Mouse (Mus musculus) limb, embryonic 15.5 days (tissue): Measurements from ENCODE around the gene Atf1. TPM values are rescaled to one million over a fixed set of nuclear protein-coding genes. Genes with fewer than 3 reads are reported as not detected.
A peak's percentile ranks its signal among the peaks of the same experiment; 100 is the strongest.

Source experiments
- ATAC-seq: fragments of 200-750 bp; cut with Nextera tagmentation; 2 replicates; pipeline ENCODE4 v1.8.0; 2017; ENCODE audit warnings: low read depth, moderate TSS enrichment; ENCODE audit not compliant: insufficient number of reproducible peaks, low FRiP score, low TSS enrichment
- H3K27ac ChIP-seq: fragments of 300-500 bp; sonication (generic); 2 replicates; pipeline ENCODE4 v1.5.1; 2015; ENCODE audit warnings: moderate library complexity, mild to moderate bottlenecking, inconsistent platforms
- H3K27me3 ChIP-seq: fragments of 300-500 bp; sonication (generic); 2 replicates; pipeline ENCODE4 v1.6.1; 2015; ENCODE audit warnings: inconsistent platforms
- H3K36me3 ChIP-seq: fragments of 300-500 bp; sonication (generic); 2 replicates; pipeline ENCODE4 v1.6.1; 2015; ENCODE audit warnings: inconsistent platforms
- H3K4me1 ChIP-seq: fragments of 300-500 bp; sonication (generic); 2 replicates; pipeline ENCODE4 v1.6.1; 2015; ENCODE audit warnings: inconsistent platforms
- H3K4me2 ChIP-seq: fragments of 300-500 bp; sonication (generic); 2 replicates; pipeline ENCODE4 v1.6.1; 2015; ENCODE audit warnings: mild to moderate bottlenecking, inconsistent platforms
- H3K4me3 ChIP-seq: fragments of 300-500 bp; sonication (generic); 2 replicates; pipeline ENCODE4 v1.5.1; 2015; ENCODE audit warnings: mild to moderate bottlenecking, inconsistent platforms
- H3K9ac ChIP-seq: fragments of 300-500 bp; sonication (generic); 2 replicates; pipeline ENCODE4 v1.6.1; 2015; ENCODE audit warnings: inconsistent platforms
- H3K9me3 ChIP-seq: fragments of 300-500 bp; sonication (generic); 2 replicates; pipeline ENCODE4 v1.6.1; 2016; ENCODE audit warnings: inconsistent platforms
- WGBS: fragments of 180-500 bp; shearing (Covaris S2); methylation state at CpG from one replicate; pipeline ENCODE4 v1.1.7; 2015; 5-methylcytosine and 5-hydroxymethylcytosine counted together
- polyA plus RNA-seq: library from polyadenylated mRNA; unstranded; fragments of >200 nt; fragmentation: Nextera tagmentation; extraction: Ambion mirVana; gene quantifications from 2 replicates; pipeline ENCODE4 v1.2.1, GENCODE M21; 2015

Gene Atf1
- polyA plus RNA-seq, 1 experiment from 2014 or later: 45.8 TPM

DNA sequence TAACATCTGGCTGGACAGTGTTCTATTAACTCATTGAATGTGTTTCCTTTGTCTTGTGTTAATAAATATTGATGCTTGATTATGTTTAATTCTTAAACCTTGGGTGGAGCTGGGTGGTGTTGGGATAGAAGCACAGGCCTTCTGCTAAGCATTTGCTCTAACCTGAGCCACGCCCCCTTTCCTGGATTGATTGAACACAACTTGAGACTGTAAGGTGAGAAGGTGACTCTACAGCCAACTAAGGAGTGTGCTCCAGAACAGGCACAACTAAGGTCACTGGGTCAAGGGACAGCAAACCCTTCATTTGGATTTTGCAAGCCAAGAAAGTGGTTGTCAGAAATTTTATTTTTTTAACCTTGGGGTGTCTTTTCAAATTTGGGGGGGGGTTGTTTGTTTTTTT lies 8.2 kb upstream of the Atf1 start:
- Histone ChIP-seq H3K36me3 (peaks cover 29% of the 10 kb centered on the region), H3K27ac (no peak overlapping the region), H3K4me3 (no peak overlapping the region), H3K4me2 (no peak overlapping the region), H3K9ac (no peak overlapping the region), H3K27me3 (no peaks in the 10 kb centered on the region), H3K9me3 (no peaks in the 10 kb centered on the region), H3K4me1 (no peaks in the 10 kb centered on the region)
- WGBS: 63% methylated on average over 1 of the region's 1 CpGs
- ATAC-seq: no peak

DNA sequence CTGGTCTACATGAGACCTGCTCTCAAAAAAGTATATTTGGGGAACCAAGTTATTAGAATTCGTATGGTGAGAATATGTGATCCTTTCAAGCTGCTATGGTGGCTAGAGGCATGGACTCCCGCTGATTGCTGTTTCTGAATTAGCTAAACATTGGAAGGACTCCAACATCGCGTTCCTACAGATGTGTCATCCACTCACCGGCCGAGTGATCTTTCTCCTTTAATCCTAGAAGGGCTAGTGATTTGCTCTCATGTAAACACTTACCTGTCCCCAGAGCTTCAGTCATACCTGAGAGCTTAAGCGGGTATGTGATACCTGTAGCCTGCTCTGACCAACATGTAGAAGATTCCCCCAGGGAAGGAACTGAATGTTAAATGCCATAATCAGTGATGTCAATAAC lies 6.7 kb upstream of the Atf1 start:
- Histone ChIP-seq H3K4me3 (no peak overlapping the region), H3K36me3 (peaks cover 13% of the 10 kb centered on the region), H3K27me3 (no peaks in the 10 kb centered on the region), H3K27ac (no peak overlapping the region), H3K4me2 (no peak overlapping the region), H3K9me3 (no peaks in the 10 kb centered on the region), H3K9ac (no peak overlapping the region), H3K4me1 (no peaks in the 10 kb centered on the region)
- WGBS: 82% methylated on average over 7 of the region's 7 CpGs
- no peak for ATAC-seq

DNA sequence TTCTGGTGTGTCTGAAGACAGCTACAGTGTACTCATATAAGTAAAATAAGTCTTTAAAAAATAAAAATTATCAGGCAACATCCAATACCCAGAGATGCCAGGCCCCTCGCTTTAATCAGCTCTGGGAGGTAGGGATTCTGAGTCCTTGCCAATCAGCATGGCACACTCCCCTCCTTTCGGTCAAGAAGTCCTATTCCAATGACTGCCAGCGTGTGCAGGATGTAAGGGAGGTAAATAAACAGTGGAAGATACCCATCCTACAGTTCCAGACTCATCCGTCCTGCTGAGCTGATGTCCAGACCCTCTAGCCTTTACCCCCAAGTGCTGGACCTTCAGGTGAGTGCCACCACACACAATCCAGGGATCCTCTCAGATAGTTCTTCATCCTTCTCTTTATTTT lies 2.2 kb upstream of the Atf1 start:
- H3K9ac ChIP-seq: no peak overlapping the region
- peaks cover 10% of the 10 kb centered on the region; the same call in 1 of the 2 replicates for H3K4me1 ChIP-seq
- H3K4me2 ChIP-seq: no peak overlapping the region
- no peaks in the 10 kb centered on the region for H3K9me3 ChIP-seq
- 96% methylated on average over 4 of the region's 4 CpGs for WGBS
- no peaks in the 10 kb centered on the region for H3K36me3 ChIP-seq
- peak overlapping the region; percentile 14; the same call in 1 of the 2 replicates for H3K27ac ChIP-seq
- H3K4me3 ChIP-seq: no peak overlapping the region
- ATAC-seq: no peak
- H3K27me3 ChIP-seq: no peaks in the 10 kb centered on the region

DNA sequence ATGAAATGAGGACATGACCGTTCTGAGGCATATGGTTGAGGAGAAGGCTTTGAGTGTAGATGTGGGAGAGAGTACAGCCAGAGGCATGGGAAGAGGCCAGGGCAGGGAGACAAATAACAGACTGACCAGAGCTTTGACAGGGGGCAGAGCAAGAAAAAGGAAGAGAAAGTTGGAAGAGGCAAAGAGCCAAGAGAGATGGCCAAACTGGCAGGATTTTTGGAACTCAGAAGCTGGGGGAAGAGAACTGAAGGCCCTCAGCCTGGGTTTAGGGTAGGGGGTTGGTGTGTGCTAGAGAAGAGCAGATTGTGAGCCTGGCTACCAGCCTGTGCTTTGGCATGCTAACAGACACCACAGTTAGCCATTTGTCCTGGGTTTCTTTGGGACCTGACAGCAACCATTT lies 1.7 kb upstream of the Atf1 start:
- H3K4me1 ChIP-seq: peaks cover 10% of the 10 kb centered on the region; the same call in 1 of the 2 replicates
- H3K9me3 ChIP-seq: no peaks in the 10 kb centered on the region
- peak overlapping the region; percentile 14; the same call in 1 of the 2 replicates for H3K27ac ChIP-seq
- H3K27me3 ChIP-seq: no peaks in the 10 kb centered on the region
- no peak overlapping the region for H3K4me2 ChIP-seq
- 91% methylated on average over 1 of the region's 1 CpGs for WGBS
- H3K36me3 ChIP-seq: no peaks in the 10 kb centered on the region
- ATAC-seq: no peak
- H3K4me3 ChIP-seq: no peak overlapping the region
- H3K9ac ChIP-seq: no peak overlapping the region

DNA sequence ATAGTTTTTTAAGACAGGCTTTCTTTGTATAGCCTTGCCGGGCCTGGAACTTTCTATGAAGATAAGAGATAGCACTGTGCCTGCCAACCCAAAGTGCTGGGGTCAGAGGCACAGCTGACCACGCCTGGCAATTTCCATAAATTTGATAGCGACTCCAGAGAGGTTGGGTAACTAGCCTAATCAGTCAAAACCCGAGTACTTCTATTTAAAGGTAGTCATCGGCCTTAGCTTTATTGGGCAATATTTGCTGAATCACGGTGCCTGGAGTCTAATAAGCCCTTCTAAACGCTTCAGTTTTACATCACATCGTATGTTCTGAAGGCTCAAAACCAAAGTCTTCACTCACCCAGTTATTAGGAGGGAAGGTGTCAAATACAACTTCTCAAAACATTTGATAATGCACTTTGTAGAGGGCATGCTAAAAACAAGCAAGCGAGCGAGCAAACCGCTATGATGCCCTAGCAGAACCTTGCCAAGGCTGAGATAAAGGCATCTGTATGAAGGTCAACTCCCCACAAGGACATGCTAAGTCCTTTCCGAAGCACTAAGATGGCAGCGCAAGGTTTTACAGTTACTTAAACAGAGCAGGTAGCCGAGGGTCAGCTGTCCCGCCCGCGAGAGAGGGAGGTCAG lies 472 bp upstream of the Atf1 start:
- no peak for ATAC-seq
- 4% methylated on average over 17 of the region's 17 CpGs for WGBS

DNA sequence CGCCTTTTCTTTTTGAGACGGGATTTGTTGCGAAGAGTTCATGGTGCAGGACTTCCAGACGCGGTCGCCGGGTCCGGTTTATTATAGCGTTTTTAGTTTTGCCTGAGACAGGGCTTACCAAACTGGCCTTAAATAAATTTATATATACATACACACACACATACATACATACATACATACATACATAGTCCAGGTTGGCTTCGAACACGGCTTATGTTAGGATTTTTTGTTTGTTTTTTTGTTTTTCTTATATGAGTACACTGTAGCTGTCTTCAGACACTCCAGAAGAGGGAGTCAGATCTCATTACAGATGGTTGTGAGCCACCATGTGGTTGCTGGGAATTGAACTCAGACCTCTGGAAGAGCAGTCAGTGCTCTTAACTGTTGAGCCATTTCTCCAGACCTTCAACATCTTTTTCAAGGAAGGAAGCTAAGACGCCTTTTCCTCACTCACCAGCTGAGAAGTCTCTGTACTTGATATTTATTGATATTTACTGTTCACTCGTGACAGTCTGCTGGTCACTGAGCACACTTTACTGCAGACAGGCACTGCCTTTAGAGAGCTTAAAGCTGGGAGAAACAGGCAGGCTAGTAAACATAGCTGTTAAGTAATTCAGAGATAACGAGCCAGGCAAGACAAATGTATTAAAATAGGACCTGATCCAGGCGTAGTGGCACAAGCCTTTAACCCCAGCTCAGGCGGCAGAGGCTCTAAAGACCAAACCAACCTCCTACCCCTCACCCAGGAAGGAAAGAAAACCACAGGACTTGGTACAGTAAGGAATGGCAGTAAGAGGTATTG lies 1.1 kb downstream of the Atf1 start:
- Histone ChIP-seq H3K4me1 (peaks cover 10% of the 10 kb centered on the region; the same call in 1 of the 2 replicates), H3K4me2 (peak overlapping the region; percentile 38), H3K4me3 (peak overlapping the region; percentile 80), H3K9ac (peak overlapping the region; percentile 97), H3K36me3 (peaks cover 12% of the 10 kb centered on the region), H3K27me3 (no peaks in the 10 kb centered on the region), H3K9me3 (no peaks in the 10 kb centered on the region), H3K27ac (peak overlapping the region; percentile 100)
- no peak for ATAC-seq
- 9% methylated on average over 16 of the region's 16 CpGs for WGBS

More for the DNA sequence above, 472 bp upstream of the Atf1 start:
- Histone ChIP-seq H3K4me2 (peak overlapping the region; percentile 56), H3K27me3 (no peaks in the 10 kb centered on the region), H3K4me1 (peaks cover 10% of the 10 kb centered on the region; the same call in 1 of the 2 replicates), H3K9me3 (no peaks in the 10 kb centered on the region), H3K36me3 (no peaks in the 10 kb centered on the region), H3K4me3 (peak overlapping the region; percentile 80), H3K9ac (peak overlapping the region; percentile 68), H3K27ac (peak overlapping the region; percentile 100)

DNA sequence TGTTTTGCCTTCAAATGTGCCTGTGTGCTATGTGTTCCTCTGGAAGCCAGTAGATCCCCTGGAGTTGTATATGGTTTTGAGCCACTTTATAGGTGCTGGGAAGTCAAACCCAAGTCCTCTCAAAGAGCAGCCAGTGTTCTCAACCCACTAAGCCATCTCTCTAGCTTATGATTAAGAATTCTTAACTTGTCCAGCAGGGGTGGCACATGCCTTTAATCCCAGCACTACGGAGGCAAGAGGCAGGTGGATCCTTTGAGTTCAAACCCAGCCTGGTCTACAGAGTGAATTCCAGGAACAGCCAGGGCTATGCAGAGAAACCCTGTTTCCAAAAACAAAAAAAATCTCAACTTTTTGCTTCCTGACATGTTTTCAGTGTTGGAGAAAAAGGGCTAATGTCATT lies 3.0 kb downstream of the Atf1 start:
- Histone ChIP-seq H3K27ac (no peak overlapping the region), H3K4me3 (no peak overlapping the region), H3K9me3 (no peaks in the 10 kb centered on the region), H3K36me3 (peaks cover 29% of the 10 kb centered on the region), H3K9ac (no peak overlapping the region), H3K4me1 (peaks cover 10% of the 10 kb centered on the region; the same call in 1 of the 2 replicates), H3K4me2 (no peak overlapping the region), H3K27me3 (no peaks in the 10 kb centered on the region)
- WGBS: 91% methylated on average over 1 of the region's 1 CpGs
- ATAC-seq: no peak

DNA sequence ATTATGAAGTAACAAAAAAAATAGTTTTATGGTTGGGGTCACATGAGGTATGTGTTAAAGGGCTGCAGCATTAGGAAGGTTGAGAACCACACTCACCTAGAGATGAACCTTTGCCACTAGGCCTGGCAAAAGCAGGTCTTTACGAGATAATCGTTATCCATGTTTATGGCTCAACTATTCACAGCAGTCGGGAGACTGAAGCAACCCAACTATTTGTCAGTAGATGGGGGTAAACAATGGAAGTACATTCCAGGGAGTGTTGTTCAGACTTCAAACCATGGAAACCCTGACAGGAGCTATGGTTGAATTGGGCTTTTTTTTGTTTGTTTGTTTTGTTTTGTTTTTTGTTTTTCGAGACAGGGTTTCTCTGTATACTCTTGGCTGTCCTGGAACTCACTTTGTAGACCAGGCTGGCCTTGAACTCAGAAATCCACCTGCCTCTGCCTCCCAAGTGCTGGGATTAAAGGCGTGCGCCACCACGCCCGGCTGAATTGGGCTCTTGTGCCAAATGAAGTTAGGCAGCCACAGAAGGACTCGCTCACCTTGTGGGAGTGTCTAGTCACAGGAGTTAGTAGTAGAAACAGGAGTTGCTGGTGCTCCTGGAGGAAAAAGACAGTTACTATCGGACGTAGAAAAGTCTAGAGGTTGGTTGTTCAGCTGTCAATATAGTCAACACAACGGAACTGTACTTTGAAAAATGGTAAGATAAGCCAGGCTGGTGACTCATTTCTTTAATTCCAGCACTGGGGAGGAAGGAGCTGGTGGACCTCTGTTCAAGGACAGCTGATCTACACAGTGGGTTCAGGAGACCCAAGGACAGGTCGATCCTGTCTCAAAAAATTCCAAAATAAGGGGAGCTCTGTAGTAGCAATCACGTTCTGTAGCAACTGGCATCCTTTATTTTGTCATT lies 4.3 kb downstream of the Atf1 start:
- ATAC-seq: no peak
- no peak overlapping the region for H3K4me2 ChIP-seq
- 85% methylated on average over 14 of the region's 14 CpGs for WGBS

DNA sequence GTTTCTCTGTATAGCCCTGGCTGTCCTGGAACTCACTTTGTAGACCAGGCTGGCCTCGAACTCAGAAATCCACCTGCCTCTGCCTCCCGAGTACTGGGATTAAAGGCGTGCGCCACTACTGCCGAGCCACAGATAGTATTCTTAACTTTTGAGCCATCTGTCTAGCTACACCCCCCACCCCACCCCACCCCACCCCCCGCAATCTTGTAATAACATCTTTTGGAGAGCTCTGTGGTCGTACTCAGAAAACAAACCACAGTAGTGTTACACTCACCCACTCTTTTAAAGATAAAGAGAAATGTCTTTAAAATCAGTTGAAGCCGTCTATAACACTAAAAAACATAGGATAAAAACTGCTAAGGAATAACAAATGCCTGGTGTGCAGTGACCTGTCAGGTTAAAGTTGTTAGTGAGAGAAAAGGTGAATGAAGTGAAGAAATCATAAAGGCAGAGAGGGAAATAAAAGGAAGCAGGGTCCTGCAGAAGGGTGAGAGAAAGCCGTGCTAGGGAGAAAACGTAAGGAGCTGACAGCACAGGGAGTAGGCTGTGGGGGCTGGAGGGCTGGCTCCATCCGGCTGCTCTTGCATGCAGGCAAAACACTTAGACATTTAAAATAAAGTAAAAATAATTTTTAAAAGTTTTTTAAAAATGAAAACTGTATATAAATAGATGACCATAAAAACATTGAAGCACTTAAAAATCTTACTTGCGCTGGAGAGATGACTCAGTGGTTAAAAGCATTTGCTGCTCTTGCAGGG lies 7.8 kb downstream of the Atf1 start:
- H3K27me3 ChIP-seq: no peaks in the 10 kb centered on the region
- H3K9ac ChIP-seq: no peak overlapping the region
- WGBS: 88% methylated on average over 12 of the region's 12 CpGs
- H3K4me3 ChIP-seq: no peak overlapping the region
- H3K27ac ChIP-seq: no peak overlapping the region
- no peaks in the 10 kb centered on the region for H3K4me1 ChIP-seq
- H3K9me3 ChIP-seq: no peaks in the 10 kb centered on the region
- no peak overlapping the region for H3K4me2 ChIP-seq
- ATAC-seq: no peak
- H3K36me3 ChIP-seq: peaks cover 66% of the 10 kb centered on the region

More for the DNA sequence above, 4.3 kb downstream of the Atf1 start:
- H3K27me3 ChIP-seq: no peaks in the 10 kb centered on the region
- H3K4me1 ChIP-seq: peaks cover 8% of the 10 kb centered on the region; the same call in 1 of the 2 replicates
- H3K9ac ChIP-seq: no peak overlapping the region
- no peaks in the 10 kb centered on the region for H3K9me3 ChIP-seq
- no peak overlapping the region for H3K4me3 ChIP-seq
- H3K36me3 ChIP-seq: peaks cover 38% of the 10 kb centered on the region
- no peak overlapping the region for H3K27ac ChIP-seq

DNA sequence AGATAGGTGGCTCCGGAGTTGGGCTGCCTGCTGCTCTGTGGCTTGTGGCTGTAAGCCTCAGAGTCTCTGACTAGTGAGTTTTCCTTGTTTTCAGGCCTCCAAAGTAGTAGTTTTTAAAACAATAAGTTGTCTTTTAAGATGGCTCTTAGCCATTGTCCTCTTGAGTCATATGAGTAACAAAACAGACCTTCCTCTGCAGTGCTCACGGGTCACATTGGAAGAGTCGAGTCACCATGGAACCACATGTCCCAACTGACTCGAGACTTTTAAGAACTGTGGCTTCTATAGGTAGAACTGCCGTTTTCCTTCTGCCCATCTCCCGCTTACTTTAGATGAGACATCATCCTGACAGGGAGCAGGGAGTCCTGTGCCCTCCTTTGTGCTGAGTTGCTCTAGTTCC lies 9.3 kb downstream of the Atf1 start:
- H3K9ac ChIP-seq: no peak overlapping the region
- no peak overlapping the region for H3K27ac ChIP-seq
- WGBS: 85% methylated on average over 6 of the region's 6 CpGs
- ATAC-seq: no peak
- no peaks in the 10 kb centered on the region for H3K27me3 ChIP-seq
- H3K9me3 ChIP-seq: no peaks in the 10 kb centered on the region
- peaks cover 81% of the 10 kb centered on the region for H3K36me3 ChIP-seq
- H3K4me1 ChIP-seq: no peaks in the 10 kb centered on the region
- no peak overlapping the region for H3K4me2 ChIP-seq
- H3K4me3 ChIP-seq: no peak overlapping the region

DNA sequence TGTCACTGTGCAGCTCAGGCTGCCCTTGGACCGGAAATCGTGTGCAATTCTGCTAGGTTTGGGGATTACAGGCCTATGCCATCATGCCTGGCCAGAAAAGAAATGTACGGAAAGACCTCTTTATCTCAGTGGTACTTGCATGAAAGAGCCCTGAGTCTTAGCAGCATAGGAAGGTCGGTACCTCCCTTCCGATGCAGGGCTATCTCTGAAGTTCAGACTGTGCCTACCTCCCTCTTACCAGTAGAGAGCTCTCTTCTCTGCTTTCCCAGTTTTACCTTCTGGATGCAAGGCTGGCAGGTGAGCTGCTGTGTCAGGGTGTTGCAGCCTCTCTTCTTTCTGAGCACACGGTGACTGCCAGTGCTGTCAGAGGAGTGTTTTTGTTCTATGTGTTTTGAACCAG lies 14.2 kb downstream of the Atf1 start:
- Histone ChIP-seq H3K36me3 (peaks cover 86% of the 10 kb centered on the region), H3K4me3 (no peak overlapping the region), H3K4me1 (no peaks in the 10 kb centered on the region), H3K4me2 (no peak overlapping the region), H3K27ac (no peak overlapping the region), H3K9ac (no peak overlapping the region), H3K27me3 (no peaks in the 10 kb centered on the region), H3K9me3 (no peaks in the 10 kb centered on the region)
- ATAC-seq: no peak
- 91% methylated on average over 6 of the region's 6 CpGs for WGBS
